Mouse (Mus musculus) liver, embryonic 12.5 days (tissue): ENCODE data around the gene Pex11b. TPM values are rescaled to one million over a fixed set of nuclear protein-coding genes. Genes with fewer than 3 reads are reported as not detected.
"Not testable (repeated sequence)": the region's sequence is repeated elsewhere in the genome, so short reads cannot be mapped to it uniquely, and the experiment has no call there.

Source experiments
- ATAC-seq: fragments of 200-750 bp; cut with Nextera tagmentation; 2 replicates; pipeline ENCODE4 v1.8.0; 2017; ENCODE audit warnings: moderate number of reproducible peaks, mild to moderate bottlenecking, moderate library complexity
- H3K27ac ChIP-seq: fragments of 300-500 bp; sonication (generic); 2 replicates; pipeline ENCODE4 v1.5.1; 2016; ENCODE audit warnings: mild to moderate bottlenecking
- H3K27me3 ChIP-seq: fragments of 300-500 bp; sonication (generic); replicated peaks from 2 replicates; pipeline ENCODE4 v1.6.1; 2016; ENCODE audit warnings: mild to moderate bottlenecking, moderate library complexity
- H3K36me3 ChIP-seq: fragments of 300-500 bp; sonication (generic); 2 replicates; pipeline ENCODE4 v1.6.1; 2016; ENCODE audit warnings: mild to moderate bottlenecking, moderate library complexity
- H3K4me1 ChIP-seq: fragments of 300-500 bp; sonication (generic); 2 replicates; pipeline ENCODE4 v1.6.1; 2016
- H3K4me2 ChIP-seq: fragments of 300-500 bp; sonication (generic); 2 replicates; pipeline ENCODE4 v1.6.1; 2016; ENCODE audit warnings: mild to moderate bottlenecking, moderate library complexity
- H3K4me3 ChIP-seq: fragments of 300-500 bp; sonication (generic); 2 replicates; pipeline ENCODE4 v1.5.1; 2016; ENCODE audit warnings: mild to moderate bottlenecking, moderate library complexity
- H3K9ac ChIP-seq: fragments of 300-500 bp; sonication (generic); 2 replicates; pipeline ENCODE4 v1.6.1; 2016; ENCODE audit warnings: mild to moderate bottlenecking, moderate library complexity
- H3K9me3 ChIP-seq: fragments of 300-500 bp; sonication (generic); replicated peaks from 2 replicates; pipeline ENCODE4 v1.6.1; 2016; ENCODE audit warnings: mild to moderate bottlenecking, moderate library complexity
- WGBS: fragments of 180-500 bp; shearing (Covaris S2); methylation state at CpG from one replicate; pipeline ENCODE4 v1.1.7; 2016; ENCODE audit not compliant: insufficient replicate concordance; 5-methylcytosine and 5-hydroxymethylcytosine counted together
- polyA plus RNA-seq: library from polyadenylated mRNA; unstranded; fragments of >200 nt; fragmentation: Nextera tagmentation; extraction: Ambion mirVana; gene quantifications from 2 replicates; pipeline ENCODE4 v1.2.1, GENCODE M21; 2016

The Pex11b gene
- polyA plus RNA-seq, 1 experiment from 2014 or later: 24.9 TPM

DNA sequence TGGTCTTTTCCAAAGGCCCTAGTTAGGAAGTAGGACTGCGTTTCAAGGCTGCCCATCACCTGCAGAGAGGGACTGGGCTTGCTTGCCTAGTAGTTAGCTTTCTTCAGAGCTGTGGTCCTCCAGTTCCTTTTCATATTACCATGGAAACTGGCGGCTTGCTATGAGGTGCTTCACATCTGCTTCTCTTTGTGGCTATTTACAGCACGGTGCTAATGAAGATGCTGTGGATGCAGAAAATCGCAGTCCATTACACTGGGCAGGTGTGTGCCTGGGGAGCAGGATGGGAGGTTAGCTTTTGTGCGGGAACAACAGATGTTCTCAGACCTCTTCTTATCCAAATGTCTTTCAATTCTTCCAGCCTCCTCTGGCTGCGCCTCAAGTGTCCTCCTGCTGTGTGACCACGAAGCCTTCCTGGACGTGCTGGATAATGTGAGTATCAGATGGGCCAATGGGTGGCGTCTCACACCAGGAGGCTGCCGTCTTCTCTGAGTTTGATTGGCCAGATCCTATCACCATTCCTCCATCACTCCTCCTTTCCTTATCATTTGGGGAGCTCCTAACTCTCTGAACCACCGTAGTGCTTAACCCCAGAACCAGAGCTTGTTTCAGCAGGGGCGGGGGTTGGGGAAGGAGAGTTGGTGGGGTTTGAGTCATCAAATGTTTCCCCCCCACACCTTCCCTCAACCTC is 45.2 kb downstream of the Pex11b start:
- H3K4me1 ChIP-seq: peaks cover 28% of the 10 kb centered on the region
- no peaks in the 10 kb centered on the region for H3K36me3 ChIP-seq
- ATAC-seq: no peak
- no peak overlapping the region for H3K9ac ChIP-seq
- 26% methylated on average over 12 of the region's 12 CpGs for whole genome bisulfite sequencing
- H3K4me3 ChIP-seq: no peak overlapping the region
- peaks cover 67% of the 10 kb centered on the region for H3K27me3 ChIP-seq
- H3K27ac ChIP-seq: no peak overlapping the region
- H3K9me3 ChIP-seq: no peaks in the 10 kb centered on the region
- H3K4me2 ChIP-seq: no peak overlapping the region

DNA sequence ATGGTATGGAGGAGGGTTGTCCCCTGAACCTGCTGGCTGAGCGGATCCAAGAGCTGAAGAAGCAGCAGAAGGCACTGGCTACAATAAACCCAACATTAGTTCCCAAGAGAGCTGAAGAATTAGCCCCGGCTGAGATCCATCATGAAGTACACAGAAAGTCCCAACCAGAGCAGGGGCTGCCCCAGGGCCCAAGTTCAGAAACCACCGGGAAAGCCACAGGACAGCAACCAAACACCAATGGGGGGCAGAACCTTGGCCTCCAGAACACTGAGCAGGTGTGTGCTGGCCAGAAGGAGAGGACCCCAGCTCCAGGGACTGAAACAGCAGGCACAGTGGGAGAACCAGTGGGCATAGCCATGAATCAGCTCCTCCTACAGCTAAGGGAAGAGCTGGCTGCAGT is 48.3 kb downstream of the Pex11b start:
- 63% methylated on average over 3 of the region's 3 CpGs for WGBS
- Histone ChIP-seq H3K27ac (no peak overlapping the region), H3K4me2 (no peak overlapping the region), H3K4me1 (peaks cover 27% of the 10 kb centered on the region), H3K4me3 (no peak overlapping the region), H3K27me3 (peaks cover 78% of the 10 kb centered on the region), H3K9ac (no peak overlapping the region), H3K36me3 (no peaks in the 10 kb centered on the region), H3K9me3 (no peaks in the 10 kb centered on the region)
- ATAC-seq: no peak

DNA sequence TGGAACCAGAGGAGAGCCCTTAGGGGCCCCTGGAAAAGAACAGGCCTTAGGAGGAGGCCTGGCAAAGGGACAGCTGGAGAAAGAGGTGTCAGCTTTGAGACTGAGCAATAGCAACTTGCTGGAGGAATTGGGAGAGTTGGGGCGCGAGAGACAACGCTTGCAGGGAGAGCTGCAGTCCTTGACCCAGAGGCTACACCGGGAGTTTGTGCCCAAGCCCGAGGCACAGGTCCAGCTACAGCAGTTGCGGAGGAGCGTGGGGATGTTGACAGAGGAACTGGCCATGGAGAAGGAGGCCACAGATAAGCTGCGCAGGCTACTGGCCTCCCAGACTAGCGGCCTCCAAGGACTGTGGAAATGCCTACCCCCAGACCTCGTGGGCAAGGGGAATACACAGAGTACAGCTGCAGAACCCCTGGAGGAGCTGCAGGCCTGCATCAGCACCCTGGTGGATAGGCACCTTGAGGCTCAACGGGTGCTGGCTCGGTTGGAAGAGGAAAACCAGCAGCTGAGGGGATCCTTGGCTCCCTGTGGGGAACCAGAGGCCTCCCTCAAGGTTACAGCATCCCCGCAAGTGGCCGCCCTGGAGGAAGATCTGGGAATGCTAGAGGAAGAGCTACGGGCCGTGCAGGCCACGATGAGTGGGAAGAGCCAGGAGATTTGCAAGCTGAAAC is 49.1 kb downstream of the Pex11b start:
- Histone ChIP-seq H3K9ac (no peak overlapping the region), H3K9me3 (no peaks in the 10 kb centered on the region), H3K4me3 (peak overlapping the region; percentile 8; the same call in 1 of the 2 replicates), H3K36me3 (no peaks in the 10 kb centered on the region), H3K4me1 (peaks cover 19% of the 10 kb centered on the region), H3K4me2 (peak overlapping the region; percentile 48), H3K27ac (no peak overlapping the region), H3K27me3 (peaks cover 82% of the 10 kb centered on the region)
- ATAC-seq: no peak
- 35% methylated on average over 17 of the region's 17 CpGs for WGBS

DNA sequence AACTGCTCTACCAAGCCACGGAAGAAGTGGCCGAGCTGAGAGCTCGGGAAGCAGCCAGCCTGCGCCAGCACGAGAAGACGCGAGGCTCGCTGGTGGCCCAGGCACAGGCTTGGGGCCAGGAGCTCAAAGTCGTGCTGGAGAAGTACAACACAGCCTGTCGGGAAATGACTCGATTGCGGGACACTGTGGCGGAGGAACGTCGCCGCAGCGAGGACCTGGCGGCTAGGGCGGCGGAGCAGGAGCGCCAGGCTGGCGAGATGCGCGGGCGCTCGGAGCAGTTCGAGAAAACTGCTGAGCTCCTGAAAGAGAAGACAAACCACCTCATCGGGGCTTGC is 49.6 kb downstream of the Pex11b start:
- peak overlapping the region; percentile 48 for H3K4me2 ChIP-seq
- H3K36me3 ChIP-seq: no peaks in the 10 kb centered on the region
- no peak for ATAC-seq
- H3K4me1 ChIP-seq: peaks cover 14% of the 10 kb centered on the region
- H3K27ac ChIP-seq: no peak overlapping the region
- peaks cover 82% of the 10 kb centered on the region for H3K27me3 ChIP-seq
- 13% methylated on average over 28 of the region's 28 CpGs for WGBS
- H3K9me3 ChIP-seq: no peaks in the 10 kb centered on the region
- peak overlapping the region; percentile 8; the same call in 1 of the 2 replicates for H3K4me3 ChIP-seq
- H3K9ac ChIP-seq: no peak overlapping the region

- H3K27ac ChIP-seq, ATAC-seq, H3K4me3 ChIP-seq, H3K9me3 ChIP-seq, H3K9ac ChIP-seq, H3K4me2 ChIP-seq, H3K4me1 ChIP-seq, H3K36me3 ChIP-seq: not testable (repeated sequence)
- 73% methylated on average over 5 of the region's 5 CpGs for WGBS
- H3K27me3 ChIP-seq: peaks cover 79% of the 10 kb centered on the region
Observed at GRCm38 (mm10) chr3:96686057-96686456, 50.9 kb downstream of the Pex11b start.

- no peak overlapping the region for H3K4me3 ChIP-seq
- no peak overlapping the region for H3K9ac ChIP-seq
- H3K4me1 ChIP-seq: peaks cover 9% of the 10 kb centered on the region
- H3K9me3 ChIP-seq: no peaks in the 10 kb centered on the region
- 64% methylated on average over 11 of the region's 11 CpGs for WGBS
- no peak overlapping the region for H3K27ac ChIP-seq
- no peaks in the 10 kb centered on the region for H3K36me3 ChIP-seq
- H3K4me2 ChIP-seq: no peak overlapping the region
- peaks cover 55% of the 10 kb centered on the region for H3K27me3 ChIP-seq
- ATAC-seq: no peak
Observed at GRCm38 (mm10) chr3:96688854-96689253, 53.7 kb downstream of the Pex11b start.

GRCm38 (mm10) chr3:96690298-96690697 is 55.1 kb downstream of the Pex11b start:
- peaks cover under 1% of the 10 kb centered on the region; the same call in 1 of the 2 replicates for H3K4me1 ChIP-seq
- H3K4me3 ChIP-seq: no peak overlapping the region
- H3K27ac ChIP-seq: no peak overlapping the region
- no peaks in the 10 kb centered on the region for H3K36me3 ChIP-seq
- no peak overlapping the region for H3K4me2 ChIP-seq
- 37% methylated on average over 3 of the region's 3 CpGs for WGBS
- no peak for ATAC-seq
- no peak overlapping the region for H3K9ac ChIP-seq
- H3K9me3 ChIP-seq: no peaks in the 10 kb centered on the region
- peaks cover 40% of the 10 kb centered on the region for H3K27me3 ChIP-seq

DNA sequence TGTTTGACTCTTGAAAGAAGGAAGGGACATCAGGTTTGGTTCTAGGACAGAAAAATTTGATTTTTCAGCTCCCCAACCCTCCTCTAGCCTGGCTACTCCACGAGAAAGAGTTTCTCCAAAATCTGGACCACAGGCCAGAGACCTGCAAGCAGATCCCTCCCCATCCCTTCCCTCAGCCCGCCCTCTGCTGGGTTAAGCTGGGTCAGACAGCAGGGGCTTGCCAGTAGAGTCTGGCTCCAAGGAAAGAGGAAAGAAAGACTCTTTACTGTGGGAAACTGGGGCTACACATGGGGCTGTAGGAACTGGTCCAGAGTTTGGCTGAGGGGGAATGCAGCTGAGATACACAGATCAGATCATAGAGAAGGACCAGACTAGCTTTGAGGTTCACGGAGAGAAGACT is 57.3 kb downstream of the Pex11b start:
- H3K9ac ChIP-seq: no peak overlapping the region
- no peaks in the 10 kb centered on the region for H3K36me3 ChIP-seq
- 16% methylated on average over 3 of the region's 3 CpGs for WGBS

GRCm38 (mm10) chr3:96693579-96693978 is 58.4 kb downstream of the Pex11b start:
- Histone ChIP-seq H3K4me2 (no peak overlapping the region), H3K27me3 (peaks cover 22% of the 10 kb centered on the region), H3K9me3 (no peaks in the 10 kb centered on the region), H3K4me3 (no peak overlapping the region), H3K4me1 (peaks cover 22% of the 10 kb centered on the region), H3K36me3 (no peaks in the 10 kb centered on the region), H3K27ac (no peak overlapping the region), H3K9ac (no peak overlapping the region)
- 52% methylated on average over 1 of the region's 1 CpGs for WGBS
- ATAC-seq: no peak

More for the DNA sequence above, 57.3 kb downstream of the Pex11b start:
- H3K9me3 ChIP-seq: no peaks in the 10 kb centered on the region
- peaks cover 30% of the 10 kb centered on the region for H3K27me3 ChIP-seq
- no peak overlapping the region for H3K4me3 ChIP-seq
- no peak overlapping the region for H3K27ac ChIP-seq
- ATAC-seq: no peak
- H3K4me2 ChIP-seq: no peak overlapping the region
- H3K4me1 ChIP-seq: peaks cover 15% of the 10 kb centered on the region

Other genes with a start within 250 kb of the Pex11b start
- not detected in 2 replicates for gene BC107364, start 183.1 kb upstream of the Pex11b start, polyA plus RNA-seq
- 0.68 and 0.98 TPM in 2 replicates for gene Hfe2, start 110.2 kb upstream of the Pex11b start, polyA plus RNA-seq
- gene Txnip, start 77.4 kb upstream of the Pex11b start, polyA plus RNA-seq: 28.6 and 29.9 TPM in 2 replicates
- gene Gm16253, start 58.4 kb upstream of the Pex11b start, polyA plus RNA-seq: 0.24 and 0.26 TPM in 2 replicates
- 16.7 and 19.8 TPM in 2 replicates for gene Polr3gl, start 41.2 kb upstream of the Pex11b start, polyA plus RNA-seq
- gene Ankrd34a, start 38.7 kb upstream of the Pex11b start, polyA plus RNA-seq: 0.33 and 0.44 TPM in 2 replicates
- 0.92 and 1.2 TPM in 2 replicates for gene Lix1l, start 34.2 kb upstream of the Pex11b start, polyA plus RNA-seq
- gene Rbm8a, start 5.4 kb upstream of the Pex11b start, polyA plus RNA-seq: 92.6 and 104 TPM in 2 replicates
- 0.05 TPM in 2 replicates for gene Gm42957, start 98 bp downstream of the Pex11b start, polyA plus RNA-seq
- 0.25 and 0.30 TPM in 2 replicates for gene Itga10, start 10.2 kb downstream of the Pex11b start, polyA plus RNA-seq
- 0.26 and 0.31 TPM in 2 replicates for gene Ankrd35, start 34.8 kb downstream of the Pex11b start, polyA plus RNA-seq
- gene Pias3, start 61.0 kb downstream of the Pex11b start, polyA plus RNA-seq: 10.1 and 11.0 TPM in 2 replicates
- 1.4 and 1.5 TPM in 2 replicates for gene Nudt17, start 73.2 kb downstream of the Pex11b start, polyA plus RNA-seq
- 30.1 and 30.9 TPM in 2 replicates for gene Polr3c, start 92.3 kb downstream of the Pex11b start, polyA plus RNA-seq
- gene Rnf115, start 92.3 kb downstream of the Pex11b start, polyA plus RNA-seq: 38.4 and 40.9 TPM in 2 replicates
- gene Pdzk1, start 193.9 kb downstream of the Pex11b start, polyA plus RNA-seq: 6.1 and 6.4 TPM in 2 replicates
- 0.08 and 0.13 TPM in 2 replicates for gene Cd160, start 194.0 kb downstream of the Pex11b start, polyA plus RNA-seq